Mouse (Mus musculus) megakaryocyte-erythroid progenitor cell, adult 5-6 weeks (primary cell): ENCODE measurements around the gene Iqsec1. TPM values are rescaled to one million over a fixed set of nuclear protein-coding genes. Genes with fewer than 3 reads are reported as not detected.

ENCODE experiments used
- ATAC-seq: replicated peaks from 2 replicates; pipeline ENCODE4 v1.8.0; 2016; ENCODE audit warnings: mild to moderate bottlenecking, inconsistent platforms; ENCODE audit not compliant: severe bottlenecking, poor library complexity, low FRiP score, low TSS enrichment
- total RNA-seq, 2 experiments: library from RNA; stranded (forward) in 1 of 2; stranded (reverse) in 1 of 2; fragments of 200-1000, 215-1000 nt in 1 of 2; fragments of >200 nt in 1 of 2; fragmentation: Nextera tagmentation in 1 of 2; gene quantifications; 2 replicates each; pipeline ENCODE4 v1.2.3; 2014 to 2017

Gene Iqsec1
- total RNA-seq, 2 experiments from 2014 or later: 15.0 to 32.1 TPM

DNA sequence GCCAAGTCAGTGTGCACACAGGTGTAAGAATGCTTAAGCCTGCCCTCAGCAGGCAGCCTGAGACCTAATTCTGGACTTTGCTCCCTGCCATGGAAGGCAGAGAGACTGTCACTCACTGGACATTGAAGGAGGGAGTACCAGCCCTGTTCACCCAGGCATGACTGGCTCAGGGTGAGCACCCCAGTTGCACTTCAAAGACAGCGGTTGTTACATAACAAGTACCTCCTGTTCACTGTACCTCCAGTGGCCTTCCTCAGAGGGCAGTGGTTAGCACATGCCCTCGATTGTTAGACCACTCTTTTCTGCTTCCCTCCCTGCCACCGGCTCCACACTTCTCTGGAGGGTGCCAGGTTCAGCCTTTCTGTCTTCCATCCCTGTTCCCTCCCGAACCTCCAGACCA, 225.2 kb downstream of the Iqsec1 start:
- no peak for ATAC-seq

DNA sequence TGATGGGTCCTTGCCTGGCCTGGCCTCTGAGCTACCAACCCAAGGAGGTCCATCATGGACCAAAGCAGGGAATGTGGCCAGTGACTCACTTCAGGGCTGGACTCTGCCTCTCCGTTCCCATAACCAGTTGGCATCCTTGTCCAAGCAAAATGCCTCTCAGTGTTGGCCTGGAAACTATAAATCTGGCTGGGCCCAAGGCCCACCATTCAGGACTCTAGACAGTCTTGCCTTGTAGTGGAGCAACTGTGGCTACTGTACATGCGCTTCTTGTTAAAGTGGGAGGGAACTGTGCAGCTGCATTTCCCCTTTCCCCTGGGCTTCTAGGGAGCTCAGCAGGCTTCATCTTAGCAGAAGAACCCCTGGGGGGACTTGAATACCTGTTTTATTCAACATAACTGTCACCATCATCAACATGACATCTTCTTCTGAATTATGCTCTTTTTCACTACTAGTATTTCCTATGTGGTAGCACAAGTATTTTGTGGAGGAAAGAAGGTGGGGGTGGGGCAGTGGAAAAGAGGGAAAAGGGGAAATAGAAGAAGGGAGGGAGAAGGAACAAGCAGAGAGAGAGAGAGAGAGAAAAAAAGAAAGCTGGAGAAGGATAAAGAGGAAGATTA, 226.3 kb downstream of the Iqsec1 start:
- ATAC-seq: no peak

DNA sequence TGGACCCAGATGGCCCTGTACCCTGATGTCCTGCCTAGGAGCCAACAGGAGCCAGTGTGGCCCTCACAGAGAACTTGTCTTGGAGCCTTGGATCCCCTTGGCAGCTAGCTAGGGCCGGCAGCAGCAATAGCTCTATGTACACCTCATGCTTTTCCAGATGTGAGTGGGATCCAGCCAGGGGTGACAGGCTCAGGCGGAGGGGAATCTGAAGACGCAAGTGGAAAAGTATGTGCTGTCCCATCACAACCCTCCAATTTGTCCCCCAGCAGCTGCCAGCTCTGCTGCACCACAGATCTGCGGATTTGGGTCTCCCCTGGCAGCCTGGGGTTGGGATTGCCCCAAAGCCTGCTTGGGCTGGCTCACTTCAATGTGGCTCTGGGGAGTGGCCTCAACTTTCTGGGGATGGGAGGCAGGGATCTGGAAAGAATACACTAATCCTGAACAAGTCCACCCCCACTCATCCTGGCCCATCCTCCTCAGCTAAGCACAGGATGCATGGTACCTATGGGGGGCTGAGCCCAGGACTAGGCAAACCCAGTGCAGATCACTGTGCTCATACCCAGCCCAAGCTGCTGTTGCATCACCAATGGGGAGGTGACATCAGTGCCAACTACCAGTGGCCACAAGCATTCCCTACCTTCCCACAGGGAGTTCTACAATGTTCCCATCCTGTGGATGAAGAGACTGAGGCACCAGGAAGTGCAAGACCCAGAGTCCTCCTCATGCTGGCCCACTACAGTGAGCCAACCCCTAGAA, 227.0 kb downstream of the Iqsec1 start:
- no peak for ATAC-seq

DNA sequence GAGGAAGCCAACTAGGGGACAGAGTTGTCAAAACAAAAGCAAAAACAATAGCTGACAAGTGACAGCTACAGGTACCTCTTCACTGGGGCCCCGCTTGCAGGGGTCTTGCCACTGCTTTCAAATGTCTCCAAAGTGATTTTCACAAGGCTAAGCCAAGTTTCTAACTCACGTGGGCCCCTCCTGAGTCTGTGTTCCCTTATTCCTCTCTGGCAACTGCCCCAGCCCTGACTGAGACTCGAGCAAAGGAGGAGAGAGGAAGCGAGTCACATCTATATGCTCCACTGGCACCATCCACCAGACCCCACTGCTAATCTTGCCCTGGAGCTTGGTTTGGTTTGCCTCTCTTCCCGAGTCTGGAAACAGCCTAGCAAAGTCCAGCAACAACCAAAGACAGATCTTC, 227.6 kb downstream of the Iqsec1 start:
- ATAC-seq: no peak

DNA sequence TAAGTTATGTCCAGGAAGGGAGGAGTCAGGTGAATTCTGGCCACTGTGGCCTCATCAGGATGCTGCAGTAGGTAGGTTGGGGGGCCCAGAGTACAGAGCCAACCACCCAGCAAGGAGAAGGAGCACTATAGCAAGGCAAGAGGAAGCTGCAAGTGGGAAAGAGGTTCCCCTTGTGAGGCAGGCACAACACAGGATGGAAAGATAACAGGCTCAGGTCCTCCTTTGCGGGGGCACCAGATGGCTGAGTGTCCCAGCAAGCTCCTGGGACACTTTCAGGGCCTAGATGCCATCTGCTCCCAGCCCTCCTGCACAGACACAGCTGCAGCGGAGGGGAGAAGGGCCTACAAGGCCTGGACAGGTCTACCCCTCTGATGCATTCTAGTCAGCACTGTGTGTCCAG, 228.7 kb downstream of the Iqsec1 start:
- ATAC-seq: no peak

DNA sequence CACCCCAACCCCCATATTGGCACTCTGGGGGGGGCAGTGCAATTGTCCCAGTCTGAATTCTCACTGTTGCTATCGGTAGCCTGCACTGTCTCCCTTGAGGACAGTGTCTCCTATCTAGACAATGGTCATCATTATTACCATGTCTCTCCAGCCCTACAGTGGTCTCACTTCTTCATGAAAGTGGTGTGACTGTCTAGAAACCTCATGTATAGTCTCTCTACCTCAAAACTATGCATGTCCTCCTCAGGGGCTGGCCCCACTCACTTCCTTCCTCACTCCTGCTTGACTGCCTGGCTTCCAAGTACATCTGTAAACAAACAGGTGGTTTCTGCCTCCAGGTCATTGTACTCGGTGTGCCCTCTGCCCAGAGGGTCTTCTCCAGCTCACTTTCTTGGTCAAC, 230.3 kb downstream of the Iqsec1 start:
- no peak for ATAC-seq

DNA sequence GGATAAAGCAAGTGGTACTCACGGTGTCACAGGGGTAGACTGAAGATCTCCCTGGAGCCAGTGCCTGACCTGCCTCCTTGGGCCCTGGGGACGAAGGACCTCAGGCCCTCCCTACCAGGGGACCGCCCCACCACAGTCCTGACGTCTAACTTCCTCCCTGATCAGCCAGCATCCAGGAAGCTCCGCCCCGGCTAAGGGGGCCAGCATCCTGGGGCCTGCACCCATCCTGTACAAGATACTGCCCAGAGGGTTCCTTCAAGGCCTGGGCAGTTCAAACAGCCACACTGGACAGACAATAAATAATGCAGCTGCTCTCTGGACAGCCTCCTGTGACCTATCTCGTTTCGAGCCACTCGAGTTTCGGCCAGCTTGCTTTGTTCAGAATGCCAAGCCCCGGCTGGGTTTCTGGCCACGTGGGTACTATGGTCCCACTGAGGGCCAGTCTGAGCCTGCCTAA, 231.0 kb downstream of the Iqsec1 start:
- no peak for ATAC-seq

DNA sequence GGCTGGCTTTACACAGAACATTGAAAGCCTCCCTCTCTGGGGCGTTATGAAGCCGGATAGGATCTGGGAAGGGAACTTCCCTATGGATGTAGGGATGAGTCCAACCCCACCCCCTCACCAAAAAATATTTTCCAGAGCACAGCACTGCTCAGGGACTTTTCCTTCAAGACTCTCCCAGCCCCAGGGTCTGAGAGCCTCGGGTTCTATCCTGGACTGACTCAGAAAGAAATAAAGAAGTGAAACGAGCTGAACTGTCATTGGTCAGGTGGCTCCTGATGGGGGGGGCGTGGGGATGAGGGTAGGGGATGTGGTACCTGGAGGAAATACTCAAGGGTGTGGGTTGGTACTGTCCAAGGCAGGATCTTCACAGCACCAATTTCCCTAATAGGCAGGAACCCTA, 231.9 kb downstream of the Iqsec1 start:
- ATAC-seq: no peak

DNA sequence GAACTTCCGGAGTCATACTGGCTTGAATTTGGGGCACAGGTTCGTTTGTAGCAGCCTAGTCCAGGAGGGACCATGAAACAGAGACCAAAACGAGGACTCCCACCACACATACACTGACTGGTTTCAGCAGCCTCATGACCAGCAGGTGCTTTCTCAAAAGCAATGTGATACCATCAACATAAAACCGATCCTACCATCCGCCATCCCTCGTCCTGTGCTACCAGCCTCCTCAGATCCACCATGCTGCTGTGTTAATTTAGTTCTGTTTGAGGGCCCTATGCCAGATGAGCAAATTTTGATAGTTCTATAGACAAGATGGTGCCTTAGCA, 232.9 kb downstream of the Iqsec1 start:
- ATAC-seq: no peak

DNA sequence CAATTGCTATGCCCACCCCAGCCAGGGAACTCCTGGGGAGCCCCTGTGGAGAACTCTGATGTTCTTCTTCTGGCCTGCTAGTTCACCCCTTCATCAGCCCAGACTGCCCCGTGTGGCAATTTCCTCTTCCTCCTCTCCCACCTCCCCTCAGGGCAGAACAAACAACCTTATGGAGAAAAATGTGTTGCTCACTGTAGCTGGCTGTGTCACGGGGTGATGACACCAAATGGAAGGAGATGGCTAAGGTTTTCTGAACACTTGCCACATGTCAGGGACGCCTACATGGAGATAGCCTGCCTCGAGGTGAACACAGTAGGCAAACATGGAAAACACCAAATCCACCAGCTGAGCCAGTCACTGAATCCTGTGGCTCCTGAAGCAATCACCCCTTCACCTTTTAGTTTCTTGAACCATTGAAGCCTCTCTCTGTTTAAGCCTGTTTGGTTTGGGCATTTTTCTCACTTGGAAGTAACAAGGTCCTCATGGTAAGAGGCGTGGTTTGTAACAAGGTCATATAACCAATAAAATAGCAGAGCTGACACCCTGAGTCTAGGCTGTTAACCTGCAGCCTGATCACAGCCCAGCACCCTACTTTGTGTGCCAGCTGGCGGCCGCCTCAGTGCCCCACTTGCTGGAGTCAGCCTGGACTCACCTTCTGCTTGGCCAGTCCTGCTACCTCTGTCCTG, 233.4 kb downstream of the Iqsec1 start:
- ATAC-seq: no peak

DNA sequence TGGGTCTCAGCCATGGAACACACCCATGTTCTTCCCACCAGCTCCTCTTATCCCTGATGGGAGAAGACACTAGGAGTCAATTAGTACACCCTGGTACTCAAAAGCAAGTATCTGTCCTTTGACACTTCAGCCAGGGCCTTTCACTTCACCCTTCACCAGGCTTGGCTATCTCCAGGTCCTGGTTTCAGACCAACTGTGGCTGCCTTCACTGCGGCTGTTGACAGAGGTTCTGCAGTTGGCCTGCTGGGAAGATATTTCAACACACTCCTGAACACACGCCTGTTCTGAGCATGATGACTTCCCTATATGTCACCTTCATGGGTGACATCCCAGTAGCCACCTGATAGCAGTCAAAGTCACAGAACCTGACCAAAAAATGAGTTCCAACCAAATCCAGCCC, 234.4 kb downstream of the Iqsec1 start:
- ATAC-seq: no peak

DNA sequence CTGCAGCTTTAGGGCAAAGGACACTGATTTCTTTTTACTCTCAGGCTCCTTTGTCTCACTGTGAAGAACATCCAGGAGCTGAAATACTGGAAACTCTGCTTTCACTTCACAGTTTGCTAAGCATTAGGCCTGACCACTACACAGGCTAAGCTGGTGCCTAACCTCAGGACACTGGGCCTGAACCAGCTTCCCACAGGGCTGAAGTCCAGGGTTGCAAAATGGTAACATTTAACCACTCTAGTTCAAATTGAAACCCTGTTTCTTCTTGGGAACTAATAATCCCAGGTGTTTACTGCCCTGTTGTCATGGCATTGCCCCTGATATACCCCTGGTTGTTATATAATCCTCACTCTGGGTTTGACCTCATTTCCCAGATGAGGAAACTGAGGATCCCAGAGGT, 234.8 kb downstream of the Iqsec1 start:
- ATAC-seq: no peak

DNA sequence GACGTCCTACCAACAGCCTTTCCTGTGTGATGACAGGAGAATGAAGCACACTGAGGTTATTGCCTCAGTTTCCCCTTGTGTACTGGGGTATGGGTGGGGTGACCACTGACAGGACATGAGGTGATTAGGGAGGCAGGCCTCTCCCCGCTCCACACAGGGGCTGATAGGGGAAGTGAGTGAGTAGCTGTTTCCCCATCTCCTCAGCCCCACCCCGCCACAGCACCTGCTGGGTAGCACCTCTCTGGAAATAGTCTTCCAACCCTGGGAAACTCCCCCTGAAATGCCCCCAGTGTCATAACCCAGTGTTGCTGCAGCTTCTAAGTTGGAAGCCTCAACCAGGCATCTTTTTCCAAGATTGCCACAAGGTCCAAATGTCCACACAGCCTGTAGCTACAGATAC, 236.9 kb downstream of the Iqsec1 start:
- ATAC-seq: no peak

DNA sequence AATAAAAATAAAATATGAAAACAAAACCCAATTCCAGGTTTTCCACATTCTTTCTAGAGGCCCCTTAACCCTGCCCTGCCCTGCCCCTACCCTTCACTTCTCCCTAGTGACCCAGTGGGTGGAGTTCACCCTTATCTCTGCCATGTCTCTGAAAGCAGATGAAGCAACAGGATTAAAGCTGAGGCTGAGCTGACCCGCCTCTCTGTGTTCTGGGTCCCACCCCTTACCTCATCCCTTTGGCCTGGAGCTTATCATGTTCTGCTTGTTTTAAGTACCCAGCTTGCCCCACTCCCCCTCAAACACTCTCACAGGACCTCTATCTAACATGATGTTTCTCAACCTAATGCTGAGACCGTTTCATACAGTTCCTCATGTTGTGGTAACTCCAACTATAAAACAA, 238.4 kb downstream of the Iqsec1 start:
- peak; percentile 84 for ATAC-seq

DNA sequence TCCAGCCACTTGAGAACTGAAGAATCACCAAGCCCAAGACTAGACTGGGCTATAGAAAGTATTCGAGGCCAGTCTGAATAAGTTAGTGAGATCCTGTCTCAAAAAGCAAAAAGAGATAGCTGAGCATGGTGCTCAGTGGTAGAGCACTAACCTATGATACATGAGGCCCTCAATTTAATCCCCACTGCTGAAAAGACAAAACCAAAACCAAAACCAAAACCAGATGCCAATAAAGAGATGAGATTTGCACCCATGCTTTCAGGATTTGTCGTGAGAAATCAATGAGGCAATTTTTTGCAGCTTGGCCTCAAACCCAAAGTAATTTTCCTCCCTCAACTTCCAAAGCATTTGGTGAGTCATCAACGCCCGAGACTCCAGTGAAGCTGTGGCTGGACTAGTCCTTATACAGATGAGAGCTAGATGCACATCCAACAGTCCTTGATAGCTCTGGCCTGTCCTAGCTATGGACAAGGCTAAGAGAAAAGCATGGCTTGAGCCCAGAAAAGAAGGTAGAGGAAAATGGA, 239.0 kb downstream of the Iqsec1 start:
- no peak for ATAC-seq

DNA sequence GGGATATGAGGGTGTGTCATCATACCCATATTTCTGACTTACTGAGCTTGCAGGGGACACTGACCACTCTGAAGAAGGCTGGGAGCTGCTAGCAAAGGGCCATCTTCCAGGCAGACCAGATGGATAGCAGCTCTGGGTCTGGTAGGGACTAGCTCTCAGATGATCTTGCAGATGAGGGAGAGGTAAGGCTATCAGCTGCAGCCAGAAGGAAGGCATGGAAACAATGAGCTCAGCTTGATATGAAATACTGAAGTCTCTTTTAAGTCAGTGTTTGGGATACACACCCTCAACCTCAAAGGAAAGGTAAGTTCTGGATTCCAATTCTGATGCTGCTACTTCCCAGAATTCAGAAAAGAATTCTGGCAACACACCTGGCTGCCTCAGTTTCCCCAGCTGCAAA, 239.5 kb downstream of the Iqsec1 start:
- ATAC-seq: peak; percentile 41

DNA sequence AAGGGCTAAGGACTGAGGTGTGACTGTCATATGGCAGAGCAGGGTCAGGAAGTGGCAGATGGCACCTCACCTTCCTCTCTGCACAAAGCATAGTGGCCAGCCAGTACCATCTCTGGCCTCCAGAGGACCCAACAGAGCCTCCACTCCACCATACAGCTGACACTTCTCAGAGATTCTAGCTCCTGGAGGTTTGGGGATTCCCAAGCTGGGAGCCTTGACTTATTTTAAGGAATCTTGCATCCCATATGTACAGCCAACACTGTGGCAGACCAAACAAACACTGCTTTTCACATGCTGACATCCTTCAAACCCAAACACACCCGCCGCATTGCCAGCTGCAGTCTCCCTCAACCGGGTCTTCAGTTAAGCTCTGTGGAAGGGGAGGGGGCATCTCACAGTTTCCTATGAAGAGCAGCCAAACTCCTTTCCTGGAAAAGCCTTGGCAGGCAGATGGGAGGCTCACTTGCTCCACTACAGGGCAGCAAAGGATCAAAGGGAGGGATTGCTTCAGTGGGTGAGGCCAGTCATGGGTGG, 242.1 kb downstream of the Iqsec1 start:
- ATAC-seq: peak; percentile 43; the same call in 1 of the 2 replicates

DNA sequence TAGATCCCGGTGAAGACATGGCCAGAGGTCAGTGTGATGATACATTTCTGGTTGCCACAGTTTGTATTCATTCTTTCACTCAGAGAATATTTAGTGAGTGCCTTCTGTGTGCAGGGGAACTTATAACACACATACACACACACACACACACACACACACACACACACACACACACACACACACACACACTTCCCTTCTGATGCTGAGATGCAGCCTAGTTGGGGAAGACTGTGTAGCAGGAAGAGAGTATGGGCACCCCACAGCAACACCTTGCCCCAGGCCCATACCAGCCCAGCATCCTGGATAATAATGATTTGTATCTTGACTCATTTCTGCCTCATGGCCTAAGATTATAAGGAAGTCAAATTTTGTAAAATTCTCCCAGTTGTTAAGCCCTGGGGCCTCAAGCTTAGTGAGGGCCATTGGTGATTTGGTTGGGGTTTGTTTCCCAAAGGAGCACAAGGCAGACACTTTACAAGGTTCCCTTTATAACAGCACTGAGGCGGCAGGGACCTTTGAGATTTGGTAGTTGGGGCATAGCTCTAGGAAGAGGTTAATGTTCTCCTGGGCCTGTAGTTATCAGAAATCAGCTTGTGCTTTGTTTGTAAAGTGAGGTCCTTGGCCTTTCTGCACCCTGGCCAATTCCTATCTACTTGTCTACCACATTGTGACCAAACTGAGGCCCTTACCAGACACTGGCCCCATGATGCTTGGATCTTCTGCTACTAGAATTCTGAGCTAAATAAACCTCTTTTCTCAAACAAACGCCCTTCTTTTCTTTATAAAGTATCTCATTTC, 242.9 kb downstream of the Iqsec1 start:
- no peak for ATAC-seq

DNA sequence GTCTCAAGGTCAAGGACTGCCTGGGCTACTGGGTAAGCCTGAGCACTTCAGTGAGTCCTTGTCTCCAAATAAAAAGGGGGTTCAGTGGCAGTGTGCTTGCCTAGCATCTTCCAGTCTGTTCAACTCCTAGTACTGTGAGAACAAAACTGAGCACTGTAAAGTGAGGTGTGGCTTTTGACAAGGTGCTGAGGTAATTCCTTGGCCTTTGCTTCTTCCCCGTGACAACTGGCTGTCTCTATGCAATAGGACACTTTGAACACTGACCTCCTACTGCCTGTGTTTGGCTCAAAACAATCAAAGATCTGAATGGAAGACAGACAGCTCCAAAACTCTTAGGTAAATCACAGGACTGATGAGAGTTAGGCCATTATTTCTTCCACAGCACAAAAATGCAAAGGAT, 246.0 kb downstream of the Iqsec1 start:
- ATAC-seq: no peak

DNA sequence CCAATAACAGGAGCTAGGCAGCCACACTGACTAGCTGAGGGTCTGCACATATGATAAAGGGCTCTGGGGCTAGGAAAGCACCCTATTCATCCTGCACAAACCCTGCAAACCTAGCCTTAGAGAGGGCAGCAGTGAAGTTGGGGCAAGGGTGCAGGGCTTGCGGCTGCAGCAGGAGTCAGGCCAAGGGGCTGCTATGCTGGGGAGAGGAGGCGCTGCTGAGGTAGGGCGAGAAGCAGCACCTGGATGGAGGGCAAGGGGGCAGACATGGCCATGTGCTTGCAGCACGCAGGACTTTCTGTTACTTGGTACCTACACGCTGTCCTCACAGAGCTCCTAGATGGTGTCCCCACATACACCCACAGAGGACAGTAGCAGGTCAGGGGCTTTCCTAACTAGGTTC, 246.8 kb downstream of the Iqsec1 start:
- ATAC-seq: no peak
